Mouse (Mus musculus): ENCODE data around the gene Slc52a3.

- TF ChIP-seq TAL1 (IDR thresholded peaks at IDR 0.05; ENCODE audit: low read length) (no peak), GATA1 (IDR thresholded peaks at IDR 0.05; ENCODE audit: low read length) (no peak)
These were observed 12.3 kb upstream of the Slc52a3 start for GRCm38 (mm10) chr2:151984019-151984418.

All from erythroblast, embryonic 14.5 days (primary cell).